Mouse (Mus musculus): ENCODE data around the gene Grin1.

The Grin1 gene

GRCm38 (mm10) chr2:25311491-25311891 lies 7.5 kb downstream of the Grin1 start:
- no peak for DNase-seq

- DNase-seq: peak in 1 of 2 experiments; percentile 53
Observed at GRCm38 (mm10) chr2:25310969-25311368, 8.0 kb downstream of the Grin1 start.

- DNase-seq: peak; percentile 55 to 58
Observed at GRCm38 (mm10) chr2:25310180-25310579, 8.8 kb downstream of the Grin1 start.

- DNase-seq: peak in 1 of 2 experiments; percentile 1
Observed at GRCm38 (mm10) chr2:25305587-25306359, 13.2 kb downstream of the Grin1 start.

- DNase-seq: no peak
Observed at GRCm38 (mm10) chr2:25304657-25305541, 14.1 kb downstream of the Grin1 start.

GRCm38 (mm10) chr2:25303931-25304656 lies 14.9 kb downstream of the Grin1 start:
- peak; percentile 74 to 83 for DNase-seq

GRCm38 (mm10) chr2:25303452-25303851 lies 15.5 kb downstream of the Grin1 start:
- DNase-seq: no peak

GRCm38 (mm10) chr2:25298046-25298445 lies 20.9 kb downstream of the Grin1 start:
- DNase-seq: peak in 1 of 2 experiments; percentile 72

- DNase-seq: no peak
Observed at GRCm38 (mm10) chr2:25297093-25297492, 21.9 kb downstream of the Grin1 start.

GRCm38 (mm10) chr2:25293706-25294105 lies 25.3 kb downstream of the Grin1 start:
- DNase-seq: no peak

- DNase-seq: peak; percentile 78 to 87
Observed at GRCm38 (mm10) chr2:25292856-25293255, 26.1 kb downstream of the Grin1 start.

GRCm38 (mm10) chr2:25292054-25292544 lies 26.9 kb downstream of the Grin1 start:
- DNase-seq: no peak

- peak; percentile 49 to 62 for DNase-seq
Observed at GRCm38 (mm10) chr2:25291184-25292053, 27.6 kb downstream of the Grin1 start.

- no peak for DNase-seq
Observed at GRCm38 (mm10) chr2:25290816-25291130, 28.2 kb downstream of the Grin1 start.

- peak; percentile 72 to 80 for DNase-seq
Observed at GRCm38 (mm10) chr2:25290101-25290815, 28.7 kb downstream of the Grin1 start.

GRCm38 (mm10) chr2:25289651-25290050 lies 29.3 kb downstream of the Grin1 start, which contains the start of gene Lrrc26:
Gene Lrrc26, plus strand, starts transcription at chr2:25289915.
- peak; percentile 76 to 82 for DNase-seq

GRCm38 (mm10) chr2:25288734-25289345 lies 30.1 kb downstream of the Grin1 start:
- DNase-seq: peak in 1 of 2 experiments; percentile 44

GRCm38 (mm10) chr2:25287927-25288649 lies 30.9 kb downstream of the Grin1 start, which contains the start of gene Tmem210:
Gene Tmem210, plus strand, starts transcription at chr2:25288145.
- no peak for DNase-seq

GRCm38 (mm10) chr2:25286837-25287636 lies 31.9 kb downstream of the Grin1 start:
- DNase-seq: peak; percentile 61 to 64
